Comparison of ENCODE assay signal across 20 mouse cellular contexts in the genomic region with DNA sequence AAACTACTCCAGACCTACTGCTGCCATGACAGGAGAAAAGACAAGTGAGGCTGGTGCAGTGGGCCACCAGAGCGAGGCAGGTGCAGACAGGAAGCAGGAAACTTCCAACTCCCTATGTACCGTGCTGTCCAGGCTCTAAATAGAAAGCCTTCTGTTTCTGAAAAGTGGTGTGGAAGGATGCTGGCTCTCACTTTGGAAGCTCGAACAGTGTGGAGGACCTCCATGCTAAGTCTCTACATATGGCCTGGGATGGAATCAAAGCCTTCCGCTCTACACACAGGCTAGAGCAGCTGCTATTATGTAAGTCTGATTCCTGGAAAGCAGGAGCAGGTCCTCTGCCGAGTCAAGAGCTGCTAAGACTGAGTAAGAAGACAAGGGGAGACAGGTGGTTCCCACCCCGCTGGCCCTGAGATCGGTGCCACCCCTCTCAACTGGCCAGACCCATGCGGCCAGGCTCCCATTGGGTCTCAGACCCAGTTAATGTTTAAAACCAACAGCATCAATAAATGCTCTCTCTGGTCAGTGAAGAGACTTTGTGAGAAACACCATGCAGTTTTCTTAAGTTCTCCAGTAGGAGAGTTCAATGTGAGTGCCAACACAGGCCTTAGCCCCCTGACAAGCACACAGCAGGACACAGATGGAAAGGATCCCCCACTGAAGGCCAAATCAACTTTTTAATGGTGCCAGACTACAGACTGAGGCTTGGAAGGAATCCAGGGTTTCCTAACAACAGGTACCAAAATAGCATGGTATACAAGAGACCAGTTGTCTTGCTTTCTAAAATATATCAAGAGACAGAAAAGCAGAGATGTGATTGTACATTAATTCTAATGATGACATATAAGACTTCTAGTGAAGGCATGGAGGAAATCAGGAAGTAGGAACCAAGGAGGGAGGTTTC. TPM values are rescaled to one million over a fixed set of nuclear protein-coding genes. Genes with fewer than 3 reads are reported as not detected.
DNase-seq lines count a peak whose midpoint lies in the region; ATAC-seq and TF ChIP-seq lines count a peak whose summit lies in the region.
"Had no signal": no experiment of that assay in that cellular context is flagged by ENCODE, and none has a peak within 500 bp of the region (broad histone marks: within the 10 kb centered on the region; RNA-seq: fewer than 3 reads in every experiment).

No protein-coding gene starts in this region.

- H3ac ChIP-seq in myocyte (ENCODE audit: control insufficient read depth, insufficient read length): no peak overlapping the region

- no peaks in the 10 kb centered on the region for H3K9me3 ChIP-seq in forebrain, embryonic 11.5 days (ENCODE audit: control insufficient read depth, low read length)
- H3K9me3 ChIP-seq in forebrain, embryonic 12.5 days: no peaks in the 10 kb centered on the region
- no peaks in the 10 kb centered on the region for H3K9me3 ChIP-seq in limb, embryonic 10.5 days (replicated peaks)
- H3K9me3 ChIP-seq: embryonic facial prominence, embryonic 15.5 days; heart, embryonic 10.5 days; hindbrain, embryonic 15.5 days; intestine, embryonic 15.5 days had no signal

- no peak overlapping the region for H3K4me3 ChIP-seq in forebrain, embryonic 11.5 days (ENCODE audit: low read depth, low read length)
- no peak overlapping the region for H3K4me3 ChIP-seq in forebrain, embryonic 12.5 days (replicated peaks)
- H3K4me3 ChIP-seq in myocyte: no peak overlapping the region
- no peak overlapping the region for H3K4me3 ChIP-seq in limb, embryonic 10.5 days
- H3K4me3 ChIP-seq: embryonic facial prominence, embryonic 15.5 days; heart, embryonic 10.5 days; hindbrain, embryonic 15.5 days; intestine, embryonic 15.5 days had no signal

- H3K27me3 ChIP-seq in forebrain, embryonic 11.5 days (ENCODE audit: control insufficient read depth, insufficient read depth, low read length): no peaks in the 10 kb centered on the region
- no peaks in the 10 kb centered on the region for H3K27me3 ChIP-seq in forebrain, embryonic 12.5 days
- H3K27me3 ChIP-seq in myocyte (ENCODE audit: control insufficient read depth, insufficient read depth, insufficient read length): no peaks in the 10 kb centered on the region
- no peaks in the 10 kb centered on the region for H3K27me3 ChIP-seq in limb, embryonic 10.5 days (ENCODE audit: low read depth, poor library complexity, severe bottlenecking)
- H3K27me3 ChIP-seq: embryonic facial prominence, embryonic 15.5 days; hindbrain, embryonic 15.5 days; intestine, embryonic 15.5 days had no signal

- DNase-seq in forebrain, embryonic 11.5 days (ENCODE audit: low spot score): peak; percentile 29
- peak; percentile 29 for DNase-seq in layer of hippocampus, adult 11-12 months (ENCODE audit: low spot score)
- no peak for DNase-seq in layer of hippocampus, postnatal 25 days (ENCODE audit: extremely low spot score in 1 of 2, low spot score in 1 of 2)
- DNase-seq in left cerebral cortex, adult 18-20 months (ENCODE audit: low spot score in 2 of 2): peak; percentile 33 to 47
- DNase-seq in limb, embryonic 10.5 days (ENCODE audit: low spot score): no peak
- DNase-seq: adrenal gland, adult 8-10 months; heart, postnatal 36 days; kidney, adult 9 months; kidney, postnatal 25 days; liver, postnatal 0 days; lung, postnatal 10 days; midbrain, embryonic 14.5 days; thymus, postnatal 36 days had no signal

- H3K36me3 ChIP-seq in forebrain, embryonic 11.5 days (ENCODE audit: control insufficient read depth, insufficient read depth, low read length): no peaks in the 10 kb centered on the region
- H3K36me3 ChIP-seq in forebrain, embryonic 12.5 days (replicated peaks): no peaks in the 10 kb centered on the region
- no peaks in the 10 kb centered on the region for H3K36me3 ChIP-seq in myocyte (ENCODE audit: control insufficient read depth, insufficient read depth)
- H3K36me3 ChIP-seq in limb, embryonic 10.5 days: no peaks in the 10 kb centered on the region
- H3K36me3 ChIP-seq: embryonic facial prominence, embryonic 15.5 days; heart, embryonic 10.5 days; hindbrain, embryonic 15.5 days; intestine, embryonic 15.5 days had no signal

- H3K4me1 ChIP-seq in forebrain, embryonic 11.5 days (replicated peaks; ENCODE audit: control insufficient read depth, insufficient read depth, low read length): no peaks in the 10 kb centered on the region
- H3K4me1 ChIP-seq in forebrain, embryonic 12.5 days: peaks cover 8% of the 10 kb centered on the region; the same call in 1 of the 2 replicates
- peaks cover 10% of the 10 kb centered on the region for H3K4me1 ChIP-seq in limb, embryonic 10.5 days
- H3K4me1 ChIP-seq: embryonic facial prominence, embryonic 15.5 days; intestine, embryonic 15.5 days had no signal

- no peaks in the 10 kb centered on the region for H3K79me2 ChIP-seq in myocyte (ENCODE audit: control insufficient read depth, insufficient read depth)

- no peak overlapping the region for H3K27ac ChIP-seq in forebrain, embryonic 11.5 days (ENCODE audit: low read depth, low read length)
- no peak overlapping the region for H3K27ac ChIP-seq in forebrain, embryonic 12.5 days
- H3K27ac ChIP-seq in limb, embryonic 10.5 days: no peak overlapping the region
- H3K27ac ChIP-seq: embryonic facial prominence, embryonic 15.5 days; heart, embryonic 10.5 days; hindbrain, embryonic 15.5 days; intestine, embryonic 15.5 days had no signal

- no peak overlapping the region for H3K4me2 ChIP-seq in forebrain, embryonic 11.5 days (ENCODE audit: low read depth, low read length, severe bottlenecking)
- H3K4me2 ChIP-seq in forebrain, embryonic 12.5 days: no peak overlapping the region
- H3K4me2 ChIP-seq in myocyte (ENCODE audit: low read depth): no peak overlapping the region
- H3K4me2 ChIP-seq: embryonic facial prominence, embryonic 15.5 days; hindbrain, embryonic 15.5 days; intestine, embryonic 15.5 days had no signal

- WGBS in forebrain, embryonic 11.5 days: 86% methylated on average over 8 of the region's 8 CpGs
- WGBS in forebrain, embryonic 12.5 days: 87% methylated on average over 8 of the region's 8 CpGs
- WGBS in limb, embryonic 10.5 days: 89% methylated on average over 8 of the region's 8 CpGs

- TF ChIP-seq POLR2A in myocyte (IDR thresholded peaks at IDR 0.05; ENCODE audit: insufficient read length, low read depth): no peak

- ATAC-seq in forebrain, embryonic 11.5 days (replicated peaks; ENCODE audit: low FRiP score): no peak
- ATAC-seq in forebrain, embryonic 12.5 days (ENCODE audit: low FRiP score): no peak
- ATAC-seq: intestine, embryonic 15.5 days; liver, postnatal 0 days had no signal

- no peak overlapping the region for H3K9ac ChIP-seq in forebrain, embryonic 11.5 days (ENCODE audit: low read length)
- H3K9ac ChIP-seq in forebrain, embryonic 12.5 days: no peak overlapping the region
- H3K9ac ChIP-seq: embryonic facial prominence, embryonic 15.5 days; hindbrain, embryonic 15.5 days; intestine, embryonic 15.5 days; liver, postnatal 0 days had no signal

TF ChIP-seq in myocyte, 11 proteins besides CTCF, POLR2A, EP300 and RAD21:
- TF ChIP-seq MYOD1 (IDR thresholded peaks at IDR 0.05; ENCODE audit: control insufficient read depth in 1 of 3, insufficient read length in 2 of 3, low read depth in 2 of 3) (peak in 2 of 3 experiments; percentile 47 to 76), MYOG (IDR thresholded peaks at IDR 0.05; ENCODE audit: control insufficient read depth in 1 of 3, insufficient read depth in 1 of 3, insufficient read length in 2 of 3, low read depth in 2 of 3) (peak in 1 of 3 experiments; percentile 23), REST (IDR thresholded peaks at IDR 0.05; ENCODE audit: insufficient read depth, insufficient read length) (no peak)

RNA-seq across cellular contexts. Expression of gene Garnl3, which starts 40.6 kb away (rescaled TPM):
- polyA plus RNA-seq in forebrain, embryonic 11.5 days (2014; fragmentation: Nextera tagmentation; extraction: Ambion mirVana): 9.7 and 12.9 TPM in 2 replicates
- polyA plus RNA-seq in forebrain, embryonic 12.5 days (2016; fragmentation: Nextera tagmentation; extraction: Ambion mirVana): 14.5 and 15.1 TPM in 2 replicates
- total RNA-seq in layer of hippocampus, postnatal 25 days (2021): 10 to 100 TPM; 37.5 to 44.8 TPM
- 100 to 1,000 TPM; 111 to 112 TPM for total RNA-seq in left cerebral cortex, adult 18-20 months (2021)
- 2.1 TPM for polyA plus RNA-seq in myocyte (2012; fragmentation: generic; extraction: Trizol)
- 8.6 and 9.4 TPM in 2 replicates for polyA plus RNA-seq in limb, embryonic 10.5 days (2016; fragmentation: Nextera tagmentation; extraction: Ambion mirVana)
- total RNA-seq: megakaryocyte progenitor cell, adult 5-6 weeks had no signal

Comparison
In these comparisons a context has a peak if more than half of its experiments do, and no peak if none do; other contexts are left out.
1. DNase-seq: peak in forebrain, embryonic 11.5 days (single experiment), layer of hippocampus, adult 11-12 months (single experiment) and left cerebral cortex, adult 18-20 months (2 of 2); none in layer of hippocampus, postnatal 25 days (0 of 2) and limb, embryonic 10.5 days (single experiment).